9 mouse cellular contexts compared by ENCODE assay signal in the genomic region with DNA sequence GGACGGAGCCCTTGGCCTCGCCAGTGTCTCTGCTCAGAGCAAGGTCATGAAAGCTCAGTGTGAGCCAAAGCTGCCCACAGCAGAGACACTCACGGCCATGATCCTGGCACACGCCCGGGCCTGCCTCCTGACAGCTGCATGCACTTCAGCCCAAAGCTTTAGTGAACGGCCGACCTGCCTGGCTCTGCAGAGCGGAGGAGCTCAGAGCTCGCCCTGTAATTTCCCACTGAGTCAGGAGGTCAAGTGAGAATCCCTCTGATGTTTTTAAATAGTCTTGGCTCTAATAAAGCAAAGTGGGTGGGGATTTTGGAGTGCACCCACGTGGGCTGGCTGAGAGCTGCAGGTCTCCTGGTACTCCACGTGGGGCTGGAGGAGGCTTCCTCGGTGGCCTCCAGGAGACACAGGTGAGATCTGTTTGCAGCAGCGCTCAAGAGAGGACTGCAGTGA. TPM values are rescaled to one million over a fixed set of nuclear protein-coding genes. Genes with fewer than 3 reads are reported as not detected.
DNase-seq lines count a peak whose midpoint lies in the region; ATAC-seq lines count a peak whose summit lies in the region.
"Had no signal": no experiment of that assay in that cellular context is flagged by ENCODE, and none has a peak within 500 bp of the region (broad histone marks: within the 10 kb centered on the region; RNA-seq: fewer than 3 reads in every experiment).

No protein-coding gene starts in this region.

- no peak for ATAC-seq in hindbrain, embryonic 13.5 days (ENCODE audit: low FRiP score)
- ATAC-seq in midbrain, embryonic 13.5 days: peak; percentile 53

- H3K9me3 ChIP-seq in hindbrain, embryonic 13.5 days: no peaks in the 10 kb centered on the region
- no peaks in the 10 kb centered on the region for H3K9me3 ChIP-seq in hindbrain, embryonic 10.5 days
- no peaks in the 10 kb centered on the region for H3K9me3 ChIP-seq in midbrain, embryonic 13.5 days
- H3K9me3 ChIP-seq: embryonic facial prominence, embryonic 13.5 days had no signal

- no peak overlapping the region for H3K9ac ChIP-seq in hindbrain, embryonic 13.5 days
- H3K9ac ChIP-seq in midbrain, embryonic 13.5 days (replicated peaks): no peak overlapping the region
- H3K9ac ChIP-seq: embryonic facial prominence, embryonic 13.5 days had no signal

- H3K36me3 ChIP-seq in hindbrain, embryonic 13.5 days: no peaks in the 10 kb centered on the region
- H3K36me3 ChIP-seq in hindbrain, embryonic 10.5 days: no peaks in the 10 kb centered on the region
- H3K36me3 ChIP-seq in midbrain, embryonic 13.5 days: no peaks in the 10 kb centered on the region
- H3K36me3 ChIP-seq: embryonic facial prominence, embryonic 13.5 days had no signal

- 0 out of 2 replicates have a peak overlapping the region, but pooled peaks have one; percentile 35 for H3K27ac ChIP-seq in hindbrain, embryonic 13.5 days
- H3K27ac ChIP-seq in hindbrain, embryonic 10.5 days: no peak overlapping the region
- no peak overlapping the region for H3K27ac ChIP-seq in midbrain, embryonic 13.5 days
- H3K27ac ChIP-seq: embryonic facial prominence, embryonic 13.5 days had no signal

- H3K4me1 ChIP-seq in hindbrain, embryonic 13.5 days (replicated peaks): peaks cover 6% of the 10 kb centered on the region
- H3K4me1 ChIP-seq in hindbrain, embryonic 10.5 days (replicated peaks): peaks cover 27% of the 10 kb centered on the region
- H3K4me1 ChIP-seq in midbrain, embryonic 13.5 days (replicated peaks): peaks cover 12% of the 10 kb centered on the region
- H3K4me1 ChIP-seq: embryonic facial prominence, embryonic 13.5 days had no signal

- H3K4me2 ChIP-seq in hindbrain, embryonic 13.5 days: no peak overlapping the region
- H3K4me2 ChIP-seq in midbrain, embryonic 13.5 days (replicated peaks): no peak overlapping the region
- H3K4me2 ChIP-seq: embryonic facial prominence, embryonic 13.5 days had no signal

- H3K4me3 ChIP-seq in hindbrain, embryonic 13.5 days: no peak overlapping the region
- H3K4me3 ChIP-seq in hindbrain, embryonic 10.5 days: no peak overlapping the region
- no peak overlapping the region for H3K4me3 ChIP-seq in midbrain, embryonic 13.5 days (replicated peaks)
- H3K4me3 ChIP-seq: embryonic facial prominence, embryonic 13.5 days had no signal

- 49% methylated on average over 13 of the region's 13 CpGs for WGBS in hindbrain, embryonic 13.5 days
- WGBS in hindbrain, embryonic 10.5 days: 51% methylated on average over 13 of the region's 13 CpGs
- 47% methylated on average over 13 of the region's 13 CpGs for WGBS in midbrain, embryonic 13.5 days

- no peak for DNase-seq in hindbrain, embryonic 10.5 days (ENCODE audit: low spot score)
- DNase-seq in adrenal gland, postnatal 14 days: peak; percentile 90
- DNase-seq in gastrocnemius, postnatal 10 days: peak; percentile 71
- peak; percentile 7 to 11 for DNase-seq in kidney, adult 8-10 months
- DNase-seq in thymus, postnatal 4 days: no peak
- no peak for DNase-seq in layer of hippocampus, postnatal 14 days (ENCODE audit: low spot score in 2 of 2)

- H3K27me3 ChIP-seq in hindbrain, embryonic 13.5 days: 0 out of 2 replicates have a peak, but pooled peaks cover 4% of the 10 kb centered on the region
- H3K27me3 ChIP-seq in hindbrain, embryonic 10.5 days (ENCODE audit: insufficient read depth, poor library complexity, severe bottlenecking): no peaks in the 10 kb centered on the region
- no peaks in the 10 kb centered on the region; the same call in 1 of the 2 replicates for H3K27me3 ChIP-seq in midbrain, embryonic 13.5 days
- H3K27me3 ChIP-seq: embryonic facial prominence, embryonic 13.5 days had no signal

RNA-seq across cellular contexts. Expression of a gene that starts 3.3 kb away (rescaled TPM):
- polyA plus RNA-seq in hindbrain, embryonic 13.5 days (2015; fragmentation: Nextera tagmentation; extraction: Ambion mirVana): not detected in 2 replicates
- polyA plus RNA-seq in hindbrain, embryonic 10.5 days (2016; fragmentation: Nextera tagmentation; extraction: Ambion mirVana): not detected in 2 replicates
- 0.26 and 0.37 TPM in 2 replicates for total RNA-seq in adrenal gland, postnatal 14 days (2021)
- 10 to 100 TPM in 1 of 2 experiments, 1 to 10 TPM in 1; 6.3 to 18.7 TPM for total RNA-seq in gastrocnemius, postnatal 10 days (2021)
- not detected in 2 replicates for polyA plus RNA-seq in midbrain, embryonic 13.5 days (2015; fragmentation: Nextera tagmentation; extraction: Ambion mirVana)
- not detected for total RNA-seq in layer of hippocampus, postnatal 14 days (2021)

Comparison
In these comparisons a context has a peak if more than half of its experiments do, and no peak if none do; other contexts are left out.
1. DNase-seq: peak in adrenal gland, postnatal 14 days (single experiment), gastrocnemius, postnatal 10 days (single experiment) and kidney, adult 8-10 months (2 of 2); none in hindbrain, embryonic 10.5 days (single experiment), thymus, postnatal 4 days (single experiment) and layer of hippocampus, postnatal 14 days (0 of 2).